Mouse (Mus musculus): ENCODE results near the gene Pgbd1.

DNA sequence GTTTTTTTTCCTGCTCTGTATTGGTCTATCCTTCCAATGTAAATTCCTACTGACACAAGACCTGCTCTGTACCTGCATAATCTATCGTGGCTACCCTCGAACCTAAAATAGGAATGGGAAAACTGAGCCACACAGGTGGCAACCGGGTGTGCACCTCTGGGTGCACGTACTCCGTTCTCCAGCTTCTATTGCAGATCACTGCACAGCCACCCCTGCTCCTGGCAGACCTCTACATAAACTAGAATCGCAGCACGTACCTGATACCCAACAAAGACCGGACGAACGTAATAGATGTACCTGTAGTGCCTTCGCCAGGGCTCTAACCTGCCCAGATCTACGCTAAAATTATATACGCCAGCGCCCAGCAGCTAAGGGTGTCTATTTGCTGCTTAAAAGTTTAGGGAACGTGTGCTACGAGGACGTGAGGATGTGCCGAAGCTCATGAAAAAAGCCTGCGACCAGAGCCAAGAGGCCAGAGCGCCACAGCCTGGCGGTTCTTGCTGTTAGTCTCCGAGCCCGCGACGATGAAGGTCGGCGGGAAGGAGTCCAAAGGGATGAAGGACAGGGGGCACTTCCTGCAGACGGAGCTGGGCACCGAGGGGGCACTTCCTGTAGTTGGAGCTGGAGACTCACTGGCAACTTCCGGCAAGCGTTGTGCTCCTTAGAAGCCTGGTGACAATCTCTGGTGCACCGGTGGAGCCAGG lies at the start of gene Pgbd1:
- TF ChIP-seq CTCF (IDR thresholded peaks at IDR 0.05; ENCODE audit: low read depth, low read length) (no peak), GATA1 (IDR thresholded peaks at IDR 0.05; ENCODE audit: borderline replicate concordance, low read length) (no peak), POLR2AphosphoS5 (IDR thresholded peaks at IDR 0.05; ENCODE audit: insufficient replicate concordance, low read depth, low read length) (no peak), TAL1 (conservative IDR thresholded peaks at IDR 0.05; ENCODE audit: low read depth, low read length) (no peak)

All from G1E (cell line).